Mouse (Mus musculus) layer of hippocampus, adult 11-12 months (tissue): ENCODE measurements around the gene Ddx54.

Experiments
- DNase-seq: peaks from one replicate; pipeline ENCODE4 v3.0.0; 2022; ENCODE audit warnings: low spot score

Gene Ddx54

GRCm38 (mm10) chr5:120582002-120582401 is 30.5 kb upstream of the Ddx54 start:
- DNase-seq, result no peak

GRCm38 (mm10) chr5:120583511-120583910 is 29.0 kb upstream of the Ddx54 start:
- no peak for DNase-seq

- DNase-seq, result no peak
These were observed 27.6 kb upstream of the Ddx54 start for GRCm38 (mm10) chr5:120584968-120585367.

GRCm38 (mm10) chr5:120586741-120587615 is 25.6 kb upstream of the Ddx54 start:
- DNase-seq, result no peak

- no peak for DNase-seq
These were observed 25.0 kb upstream of the Ddx54 start for GRCm38 (mm10) chr5:120587616-120587926.

- DNase-seq, result no peak
These were observed 24.5 kb upstream of the Ddx54 start for GRCm38 (mm10) chr5:120587940-120588568.

- DNase-seq, result peak; percentile 99
These were observed 23.9 kb upstream of the Ddx54 start, which contains the start of the genes Tpcn1 and Iqcd for GRCm38 (mm10) chr5:120588569-120589094. Gene Tpcn1, minus strand, starts transcription at chr5:120588673. Gene Iqcd, plus strand, starts transcription at chr5:120589016.

- no peak for DNase-seq
These were observed 22.1 kb upstream of the Ddx54 start for GRCm38 (mm10) chr5:120590356-120591010.

GRCm38 (mm10) chr5:120592141-120592540 is 20.4 kb upstream of the Ddx54 start:
- DNase-seq, result no peak

- no peak for DNase-seq
These were observed 18.1 kb upstream of the Ddx54 start for GRCm38 (mm10) chr5:120594485-120594884.

- no peak for DNase-seq
These were observed 12.9 kb upstream of the Ddx54 start for GRCm38 (mm10) chr5:120599625-120600024.

- no peak for DNase-seq
These were observed 11.4 kb upstream of the Ddx54 start for GRCm38 (mm10) chr5:120600946-120601668.

- no peak for DNase-seq
These were observed 10.3 kb upstream of the Ddx54 start for GRCm38 (mm10) chr5:120602210-120602609.

- DNase-seq, result no peak
These were observed 9.0 kb upstream of the Ddx54 start for GRCm38 (mm10) chr5:120603515-120603914.

GRCm38 (mm10) chr5:120604839-120605238 is 7.7 kb upstream of the Ddx54 start:
- DNase-seq, result peak; percentile 83

- DNase-seq, result no peak
These were observed 7.3 kb upstream of the Ddx54 start for GRCm38 (mm10) chr5:120605241-120605661.

- DNase-seq, result peak; percentile 93
These were observed 6.9 kb upstream of the Ddx54 start for GRCm38 (mm10) chr5:120605688-120606087.

- DNase-seq, result no peak
These were observed 5.8 kb upstream of the Ddx54 start for GRCm38 (mm10) chr5:120606590-120607200.

GRCm38 (mm10) chr5:120607335-120607734 is 5.2 kb upstream of the Ddx54 start:
- no peak for DNase-seq

- no peak for DNase-seq
These were observed 3.2 kb upstream of the Ddx54 start for GRCm38 (mm10) chr5:120609246-120609775.

- no peak for DNase-seq
These were observed 1.6 kb upstream of the Ddx54 start for GRCm38 (mm10) chr5:120610906-120611305.
